Mouse (Mus musculus) cortical plate, adult 2 months (tissue): ENCODE measurements around the gene Gm10300.

Source experiments
- CTCF ChIP-seq: fragments of 200-500 bp; IDR thresholded peaks from 2 replicates; pipeline ENCODE4 v1.5.1; 2011; ENCODE audit warnings: mild to moderate bottlenecking, control low read depth, low read length; ENCODE audit not compliant: insufficient read depth; ENCODE audit errors: extremely low read depth
- POLR2A ChIP-seq: fragments of 200-500 bp; IDR thresholded peaks from 2 replicates; pipeline ENCODE4 v1.6.1; 2011; ENCODE audit warnings: mild to moderate bottlenecking, low read length, control low read depth; ENCODE audit not compliant: insufficient read depth; ENCODE audit errors: extremely low read depth

GRCm38 (mm10) chr4:132121674-132122073, 47.2 kb downstream of the Gm10300 start:
- TF ChIP-seq POLR2A (no peak), CTCF (0 out of 2 replicates have a peak, but pooled peaks have one; percentile 0)
